Mouse (Mus musculus): ENCODE data around the gene Efhc1.
"Not testable (repeated sequence)": the region's sequence is repeated elsewhere in the genome, so short reads cannot be mapped to it uniquely, and the experiment has no call there.

The Efhc1 gene
- long read RNA-seq, experiment 1 = 0 reads
- long read RNA-seq, experiment 2, partial matches to known transcripts = 0 of 1 reads
- long read RNA-seq, experiment 2, other reads (novel, unspliced or antisense) = 0 of 1 reads

DNA sequence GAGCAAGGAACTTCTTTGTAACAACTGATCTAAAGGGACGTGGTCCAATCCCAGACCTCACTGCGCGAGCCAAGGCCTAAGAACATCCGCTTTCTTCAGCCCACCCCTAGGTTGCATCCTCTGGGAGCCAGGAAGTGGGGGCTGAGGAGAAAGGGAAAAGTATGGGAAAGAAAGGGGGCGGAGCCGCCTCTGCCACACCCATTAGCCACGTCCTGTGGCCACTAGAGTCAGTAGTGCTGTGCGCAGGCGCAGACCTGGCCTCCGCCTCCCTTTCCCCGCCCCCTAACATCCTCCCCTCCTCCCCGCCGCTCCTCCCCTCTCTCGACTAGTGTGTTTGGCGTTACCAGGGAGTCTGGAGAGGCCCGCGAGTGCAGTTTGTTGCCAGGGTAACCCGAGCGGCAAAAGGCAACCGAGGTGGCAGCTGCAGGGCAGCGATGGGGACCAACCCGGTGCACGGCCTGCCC lies at the start of gene Efhc1:
Gene Efhc1 (plus strand): TSS at position 327 of the 464 bp plus-strand sequence.
- intact Hi-C loops (cut with DNase I) = loop anchor here (5.0 kb wide), 1 partner anchor 121 kb away; no protein-coding TSS in a partner anchor

DNA sequence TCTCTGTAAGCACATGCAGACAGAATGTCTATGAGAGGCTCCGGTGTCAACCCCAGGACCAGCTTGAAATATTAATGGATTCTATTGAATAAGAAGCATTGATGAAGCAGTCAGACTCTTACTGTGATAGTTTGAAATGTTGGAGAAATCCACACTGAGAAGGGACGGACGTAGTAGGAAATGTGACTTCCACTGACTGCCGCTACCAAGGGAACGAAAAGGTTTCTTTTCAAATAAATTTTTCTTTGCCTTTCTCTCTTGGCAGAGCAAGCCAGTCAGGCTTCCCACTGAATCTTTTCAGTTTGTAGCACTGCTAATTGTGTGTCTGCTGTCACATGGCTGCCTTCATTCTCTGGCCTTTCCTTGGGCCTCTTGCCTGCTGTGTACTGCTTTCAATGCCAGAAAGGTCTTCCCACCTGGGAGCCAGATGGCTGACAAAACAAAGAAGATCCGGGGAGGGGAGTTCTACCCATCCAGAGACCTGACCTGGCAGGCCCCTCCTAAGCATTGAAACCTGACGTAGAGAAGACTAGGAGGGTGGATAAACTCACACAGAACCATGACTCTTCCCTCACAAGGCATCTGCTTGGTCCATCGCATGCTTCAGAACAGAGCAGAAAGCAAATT lies 45.8 kb upstream of the Efhc1 start:
- intact Hi-C loops (cut with DNase I) = no loop called here

DNA sequence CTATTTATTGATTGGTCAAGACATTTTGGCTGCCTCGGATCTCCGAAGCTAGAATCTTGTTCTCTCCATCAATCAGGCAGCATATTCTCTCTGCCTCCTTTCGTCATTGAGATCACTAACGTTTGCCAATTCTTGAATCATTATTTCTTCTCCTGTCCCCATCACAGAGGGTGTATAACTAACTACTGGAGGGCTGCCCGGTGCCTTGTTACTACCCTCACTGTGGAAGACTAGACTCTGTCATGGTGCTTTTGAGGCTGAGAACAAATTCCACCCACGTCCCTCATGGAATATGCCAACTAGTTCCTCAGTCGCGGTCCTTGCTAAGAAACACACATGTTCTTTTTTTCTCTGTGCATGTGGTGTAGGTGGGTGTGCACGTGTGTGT lies 45.3 kb upstream of the Efhc1 start:
- intact Hi-C loops (cut with DNase I) = no loop called here

DNA sequence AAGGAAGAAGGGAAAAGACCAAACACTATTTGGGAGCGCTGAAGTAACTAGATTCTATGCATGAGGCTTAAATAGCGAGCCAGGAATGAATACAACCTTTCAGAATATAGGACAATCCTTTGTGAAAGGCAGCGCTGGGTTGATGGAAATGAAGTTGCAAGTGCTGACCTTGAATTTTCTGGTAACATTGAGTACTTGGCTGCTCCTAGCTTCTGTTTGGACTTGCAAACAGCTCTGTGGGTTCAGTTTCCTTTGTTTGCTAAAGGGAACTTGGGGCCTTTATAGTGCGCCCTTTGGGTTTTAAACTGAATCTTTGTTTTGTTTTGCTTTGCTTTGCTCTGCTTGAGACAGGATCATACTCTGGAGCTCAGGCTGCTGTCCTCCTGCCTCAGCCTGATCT lies 42.9 kb upstream of the Efhc1 start:
- intact Hi-C loops (cut with DNase I) = no loop called here

DNA sequence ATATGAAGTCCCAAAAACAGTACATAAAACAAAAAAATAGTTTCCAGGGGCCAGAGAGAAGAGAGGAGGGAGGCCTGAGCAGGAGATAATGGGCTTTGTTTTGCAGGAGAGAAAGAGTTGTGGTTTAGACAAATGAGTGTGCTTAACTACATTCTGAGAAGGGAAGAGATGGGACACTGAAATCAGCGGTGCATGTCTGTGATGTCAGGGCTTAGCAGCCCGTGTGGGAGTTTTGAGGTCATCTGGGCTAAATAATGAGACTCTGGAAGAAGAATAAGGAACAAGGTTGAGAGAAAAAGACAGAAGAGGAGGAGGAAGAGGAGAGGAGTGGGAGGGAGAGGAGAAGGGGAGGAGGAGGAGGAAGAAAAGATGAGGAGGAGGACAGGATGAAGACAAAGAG lies 39.3 kb upstream of the Efhc1 start:
- intact Hi-C loops (cut with DNase I) = no loop called here

DNA sequence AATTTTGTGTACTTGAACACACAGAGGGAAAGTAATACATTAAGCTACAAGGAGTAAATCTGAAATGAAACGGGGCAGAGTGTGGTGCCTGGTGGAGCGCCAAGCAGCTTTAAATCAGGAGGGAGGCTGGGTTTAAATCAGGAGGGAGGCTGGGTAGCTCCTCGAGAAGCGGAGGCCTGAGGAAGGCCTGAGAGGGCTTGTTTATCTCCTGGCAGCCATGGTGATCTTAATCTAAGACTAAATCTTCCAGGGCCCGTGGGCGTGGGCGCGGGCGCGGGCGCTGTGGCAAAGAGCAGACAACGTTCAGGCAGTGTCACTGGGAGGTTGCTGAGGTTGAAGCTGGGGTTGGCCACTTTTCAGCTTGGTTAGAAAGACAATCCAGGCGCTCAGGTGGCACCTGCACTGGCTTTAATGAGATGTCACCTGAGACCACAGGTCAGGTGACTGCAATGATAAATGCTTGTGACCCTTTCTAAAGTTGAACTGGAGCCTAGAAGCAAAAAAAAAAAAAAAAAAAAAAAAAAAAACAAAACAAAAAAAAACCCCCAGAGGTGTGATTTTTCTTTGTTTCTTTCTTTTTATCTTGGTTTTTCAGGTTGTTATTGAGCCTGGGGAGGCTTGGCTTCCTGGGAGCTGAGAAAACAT lies 38.8 kb upstream of the Efhc1 start:
- intact Hi-C loops (cut with DNase I) = no loop called here

DNA sequence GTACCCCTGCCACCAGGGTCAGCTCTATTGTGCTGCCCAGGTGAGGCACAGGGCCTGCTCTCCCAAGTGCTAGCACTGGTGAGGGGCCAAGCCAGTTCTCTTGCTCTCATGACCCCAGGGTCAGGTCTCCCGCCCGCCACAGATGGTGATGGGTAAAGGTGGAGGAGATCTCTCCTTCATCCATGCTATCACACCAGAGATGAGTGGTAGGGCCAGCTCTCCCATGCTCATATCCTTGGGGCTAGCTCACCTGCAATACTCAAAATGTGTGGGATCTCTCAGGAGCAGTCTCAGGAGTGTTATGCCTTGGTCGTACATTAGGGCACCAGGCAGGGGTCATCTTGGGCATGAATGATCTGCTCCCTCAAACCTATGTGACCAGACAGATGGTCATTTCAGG lies 36.7 kb upstream of the Efhc1 start:
- intact Hi-C loops (cut with DNase I) = no loop called here

DNA sequence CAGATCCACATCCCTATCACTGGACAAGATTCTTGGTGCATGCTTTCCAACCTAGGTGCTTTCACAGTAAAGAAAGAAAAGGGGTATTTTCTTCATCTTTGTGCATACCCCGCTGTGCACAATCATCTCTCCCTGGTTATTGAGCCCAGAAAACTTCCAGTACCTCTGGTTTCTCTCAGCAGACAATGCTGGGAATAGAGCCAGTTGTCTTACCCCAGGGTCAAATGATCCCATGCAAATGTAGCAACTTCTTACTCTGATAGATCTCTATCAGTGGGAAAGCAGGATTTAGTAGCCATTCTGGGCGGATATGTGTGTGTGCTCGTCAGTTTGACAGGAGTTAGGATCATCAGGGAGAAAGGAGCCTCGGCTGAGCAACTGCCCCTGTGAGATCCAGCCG lies 35.8 kb upstream of the Efhc1 start:
- intact Hi-C loops (cut with DNase I) = no loop called here

DNA sequence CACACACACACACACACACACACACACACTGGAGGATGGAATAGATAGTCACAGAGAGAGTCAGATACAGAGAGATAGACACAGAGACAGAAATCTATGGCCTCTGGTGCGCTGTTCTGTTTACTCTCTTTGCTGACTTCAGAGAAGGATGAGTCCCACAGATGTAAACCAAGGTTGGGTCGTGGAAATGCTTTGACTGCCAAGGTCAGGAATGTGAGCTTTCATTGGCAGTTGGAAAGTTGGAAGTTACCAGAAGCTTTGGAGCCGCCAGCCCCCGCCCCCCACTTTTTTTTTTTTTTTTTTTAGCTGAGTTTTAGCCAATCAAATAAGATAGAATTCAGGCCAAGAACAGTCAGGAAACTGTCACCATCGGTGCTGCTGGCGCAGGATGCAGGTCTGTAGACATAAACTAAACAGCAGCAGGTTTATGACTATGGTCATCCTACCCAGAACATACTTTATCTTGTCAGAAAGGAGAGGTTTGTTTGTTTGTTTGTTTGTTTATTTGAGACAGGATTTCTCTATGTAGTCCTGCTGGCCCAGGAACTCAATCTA lies 33.9 kb upstream of the Efhc1 start:
- intact Hi-C loops (cut with DNase I) = no loop called here

DNA sequence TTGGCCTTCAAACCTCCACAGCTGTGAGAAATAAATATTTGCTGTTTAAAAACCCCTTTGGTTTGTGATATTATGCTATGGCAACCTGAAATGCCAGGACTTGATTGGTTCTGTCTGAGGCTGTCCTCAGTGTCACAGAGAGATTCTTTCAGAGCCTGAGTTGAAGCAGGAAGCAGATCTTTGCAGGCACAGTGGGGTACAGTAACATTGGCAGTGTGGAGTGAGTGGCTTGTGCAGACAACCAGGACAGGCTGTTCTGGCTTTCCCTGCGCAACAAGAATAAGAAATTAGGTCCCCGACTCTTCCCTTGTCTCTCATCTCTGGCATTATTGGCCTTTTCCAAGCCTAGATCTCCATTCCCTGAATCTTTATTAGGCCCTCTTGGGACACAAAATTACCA lies 31.7 kb upstream of the Efhc1 start:
- intact Hi-C loops (cut with DNase I) = no loop called here

DNA sequence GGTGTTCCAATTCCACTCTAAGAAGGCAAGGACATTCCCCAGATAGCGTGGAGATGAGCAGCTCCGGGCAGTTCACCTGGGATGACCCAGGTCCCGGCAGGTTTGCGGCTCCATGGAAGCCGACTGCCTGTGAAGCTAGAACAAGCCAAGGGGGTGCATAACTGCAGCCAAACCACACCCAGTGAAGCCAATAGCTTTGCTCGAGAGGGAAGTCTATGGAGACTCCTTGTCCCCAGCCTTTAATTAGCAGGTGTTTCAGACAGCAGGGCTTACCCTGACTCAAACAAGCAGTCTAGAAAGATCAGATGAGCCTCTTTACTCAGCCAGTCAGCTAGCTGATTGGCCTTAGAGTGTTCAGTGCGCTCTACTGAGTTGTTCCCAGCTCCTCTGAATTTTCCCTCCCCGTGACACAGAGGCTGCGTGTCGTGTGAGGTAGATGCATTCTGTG lies 30.3 kb upstream of the Efhc1 start:
- intact Hi-C loops (cut with DNase I) = no loop called here

DNA sequence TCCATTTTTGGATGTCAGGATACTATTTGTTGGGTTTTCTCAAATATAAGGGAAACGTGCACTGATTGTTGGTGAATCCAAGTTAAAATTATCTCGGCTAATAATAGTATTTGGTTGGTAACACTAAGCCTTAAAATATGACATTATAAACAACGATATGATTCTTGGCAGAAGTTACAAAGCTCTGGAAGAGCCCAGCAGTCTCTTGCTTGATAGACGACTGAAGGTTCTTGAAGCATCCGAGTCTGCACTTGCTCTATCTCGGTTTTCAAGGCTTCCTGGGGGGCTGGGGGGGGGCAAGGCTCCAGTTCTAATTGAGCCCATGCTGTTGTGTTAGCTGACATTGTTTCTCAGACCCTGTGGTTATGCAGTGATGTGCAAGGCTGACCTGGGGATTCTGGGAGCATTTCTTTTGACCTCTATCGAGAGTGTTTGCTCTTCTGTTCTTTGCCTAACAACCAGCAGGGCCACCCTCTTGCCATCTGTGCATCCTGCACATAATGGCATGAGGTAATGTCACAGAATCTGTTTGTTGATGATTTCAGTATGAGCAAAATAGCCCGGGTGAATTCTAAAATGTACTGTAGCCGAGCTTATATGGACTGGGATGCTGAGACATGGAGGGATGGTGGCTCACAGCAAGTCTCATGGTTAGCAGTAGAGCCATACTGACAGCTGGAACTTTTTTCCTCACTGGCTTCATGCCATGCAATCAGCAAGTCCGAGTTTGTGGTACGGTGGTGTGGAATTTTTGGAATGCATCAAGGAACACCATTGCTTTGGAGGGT lies 28.6 kb upstream of the Efhc1 start:
- intact Hi-C loops (cut with DNase I) = no loop called here

DNA sequence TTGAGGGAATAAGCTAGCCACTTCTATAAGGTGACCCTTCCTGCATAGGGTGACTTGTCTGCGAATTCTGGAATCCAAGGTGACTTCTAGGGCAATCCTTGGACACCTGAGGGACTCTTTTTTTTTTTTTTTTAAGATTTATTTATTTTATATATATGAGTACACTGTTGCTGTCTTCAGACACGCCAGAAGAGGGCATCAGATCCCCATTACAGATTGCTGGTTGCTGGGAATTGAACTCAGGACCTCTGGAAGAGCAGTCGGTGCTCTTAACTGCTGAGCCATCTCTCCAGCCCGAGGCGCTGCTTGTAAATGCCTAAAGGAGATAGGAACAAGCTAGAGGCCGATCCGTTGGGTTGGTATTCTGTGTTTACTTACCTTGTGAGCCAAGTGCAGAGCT lies 26.1 kb upstream of the Efhc1 start:
- intact Hi-C loops (cut with DNase I) = not testable (repeated sequence)

DNA sequence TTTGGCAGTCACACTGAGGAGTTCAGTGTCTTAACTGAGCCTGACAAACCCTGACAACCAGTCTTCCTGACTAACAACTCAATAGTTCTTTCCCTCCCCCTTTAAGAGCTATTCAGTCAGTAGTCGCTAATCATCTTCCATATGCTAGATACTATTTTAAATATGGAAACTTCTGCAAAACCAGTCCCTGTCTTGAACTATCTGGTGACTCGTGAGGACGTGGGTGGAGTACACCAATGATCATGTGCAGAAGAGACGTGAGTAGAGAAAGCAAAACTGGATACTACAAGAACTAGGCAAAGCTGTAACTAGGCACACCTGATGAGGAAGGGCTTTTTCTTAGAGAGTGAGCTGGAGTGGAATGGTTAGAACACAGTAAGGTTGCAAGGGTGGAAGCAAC lies 25.5 kb upstream of the Efhc1 start:
- intact Hi-C loops (cut with DNase I) = no loop called here

DNA sequence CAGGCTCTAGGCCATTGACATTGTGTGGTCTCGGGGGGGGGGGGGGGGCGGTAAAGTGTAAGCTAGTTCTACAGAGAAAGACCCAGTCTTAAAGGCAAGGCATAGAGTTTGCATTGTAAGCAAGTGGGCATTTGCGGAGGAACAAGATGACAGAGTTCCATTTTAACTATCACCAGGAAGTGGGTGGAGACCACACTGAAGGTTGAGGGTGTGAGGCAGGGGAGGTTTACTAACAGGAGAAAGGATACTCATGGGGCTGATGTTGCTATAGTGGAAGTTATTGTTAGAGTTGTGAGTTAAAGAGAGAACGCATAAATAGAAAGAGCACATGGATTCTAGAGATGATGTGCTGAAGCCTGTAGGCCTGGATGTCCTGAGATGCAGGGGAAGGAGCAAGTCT lies 25.1 kb upstream of the Efhc1 start:
- intact Hi-C loops (cut with DNase I) = no loop called here

DNA sequence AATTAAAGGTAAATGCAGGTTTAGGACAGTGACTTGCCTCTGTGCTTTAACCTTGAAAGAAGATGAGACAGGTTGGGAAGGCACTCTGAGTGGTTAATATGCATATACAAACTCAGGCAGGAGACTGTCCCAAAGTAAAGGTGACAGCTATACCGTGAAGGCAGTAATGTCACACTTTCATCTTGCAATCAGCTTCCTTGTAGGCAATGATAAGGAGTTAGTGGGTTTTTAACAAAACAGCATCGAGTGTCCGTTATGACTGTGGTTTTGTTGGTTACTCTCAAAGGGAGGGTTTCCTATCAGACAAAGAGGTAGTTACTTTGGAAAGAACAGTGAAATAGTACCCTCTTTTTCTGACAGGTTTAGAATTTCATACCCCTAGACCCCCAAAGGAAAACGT lies 22.9 kb upstream of the Efhc1 start:
- intact Hi-C loops (cut with DNase I) = no loop called here

DNA sequence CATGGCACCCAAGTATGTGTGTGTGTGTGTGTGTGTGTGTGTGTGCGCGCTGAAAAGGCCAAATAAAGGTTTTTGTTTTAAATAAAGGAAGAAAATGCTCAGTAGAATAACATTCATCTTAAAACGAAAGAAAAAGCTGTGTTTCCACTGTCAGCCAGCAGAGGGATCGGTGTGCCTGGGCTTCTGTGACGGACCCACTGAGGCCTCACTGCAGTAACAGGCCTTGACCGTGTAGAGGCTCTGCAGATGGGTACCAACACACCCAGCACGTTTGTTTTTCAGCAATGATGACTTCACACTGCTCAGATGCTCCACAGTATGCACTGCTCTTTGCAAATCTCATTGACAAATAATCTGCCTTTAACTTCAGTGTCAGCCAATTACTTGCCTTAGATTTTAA lies 18.0 kb upstream of the Efhc1 start:
- intact Hi-C loops (cut with DNase I) = no loop called here

DNA sequence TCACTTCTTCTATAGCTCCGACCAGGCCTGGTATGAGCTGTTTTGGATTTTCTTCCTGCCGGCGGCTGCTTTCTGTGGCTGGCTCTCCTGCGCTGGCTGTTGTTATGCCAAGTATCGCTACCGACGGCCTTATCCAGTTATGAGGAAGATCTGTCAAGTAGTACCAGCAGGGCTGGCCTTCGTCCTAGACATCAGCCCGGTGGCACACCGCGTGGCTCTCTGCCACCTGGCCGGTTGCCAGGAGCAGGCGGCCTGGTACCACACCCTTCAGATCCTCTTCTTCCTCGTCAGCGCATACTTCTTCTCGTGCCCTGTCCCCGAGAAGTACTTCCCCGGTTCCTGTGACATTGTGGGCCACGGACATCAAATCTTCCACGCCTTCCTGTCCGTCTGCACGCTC lies 16.3 kb upstream of the Efhc1 start:
- intact Hi-C loops (cut with DNase I) = no loop called here

DNA sequence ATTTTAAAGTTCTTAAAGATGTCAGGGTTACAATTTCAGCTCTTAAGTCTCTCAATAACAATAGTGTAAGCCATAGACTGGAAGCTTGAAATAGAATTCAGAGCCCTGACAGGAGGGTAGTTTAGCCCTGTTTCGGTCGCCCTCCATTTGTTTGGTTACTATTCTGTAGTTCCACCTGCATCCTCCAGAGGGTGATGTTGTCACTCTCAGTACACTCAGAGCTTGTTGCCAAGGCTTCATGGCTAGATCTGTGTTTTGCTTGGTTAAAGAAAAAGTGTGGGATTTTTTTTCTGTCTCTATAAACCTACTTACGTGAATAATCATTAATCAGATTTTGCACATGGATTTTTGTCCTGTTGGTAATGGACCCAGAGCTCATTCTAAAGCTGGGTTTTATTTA lies 12.4 kb upstream of the Efhc1 start:
- intact Hi-C loops (cut with DNase I) = loop anchor here (2.0 kb wide), 2 partner anchors 162 to 224 kb away; no protein-coding TSS in a partner anchor

DNA sequence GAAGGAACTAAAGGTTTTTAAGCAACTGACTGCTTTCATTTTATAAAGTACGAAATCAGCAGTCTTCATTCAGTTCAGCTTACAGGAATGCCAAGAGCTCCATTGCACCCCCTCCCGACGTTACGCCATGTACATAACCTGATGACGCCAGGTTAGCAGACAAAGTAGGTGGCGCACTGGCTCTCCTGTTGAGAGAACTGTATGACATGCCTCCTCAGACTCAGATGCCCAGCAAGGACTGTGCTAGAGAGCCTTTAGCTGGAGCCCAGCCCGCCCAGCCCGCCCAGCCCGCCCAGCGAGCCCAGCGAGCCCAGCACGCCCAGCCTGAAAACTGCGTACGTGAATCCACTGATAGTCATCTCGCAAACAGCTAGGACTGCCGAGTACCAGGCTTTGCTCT lies 11.3 kb upstream of the Efhc1 start:
- intact Hi-C loops (cut with DNase I) = loop anchor here (5.0 kb wide), 1 partner anchor 142 kb away; no protein-coding TSS in a partner anchor

DNA sequence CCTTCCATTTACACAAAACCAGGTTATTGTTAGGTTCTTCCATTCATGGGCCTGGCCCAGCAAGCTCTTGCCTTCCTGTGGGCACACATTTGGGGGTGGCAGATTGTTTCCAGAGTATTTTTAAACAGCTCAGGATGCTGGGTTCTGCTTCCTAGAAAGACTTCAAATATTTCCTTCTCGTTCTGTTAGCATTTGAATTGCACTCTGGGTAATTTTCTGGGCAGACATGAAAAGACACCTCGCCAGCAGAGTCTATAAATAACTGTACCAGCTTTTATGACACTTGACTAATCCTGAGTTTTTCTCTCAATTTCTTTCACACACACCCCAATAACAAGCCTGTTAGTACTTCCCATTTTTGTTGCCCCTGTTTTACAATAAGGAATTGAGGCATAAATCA lies 10.1 kb upstream of the Efhc1 start:
- intact Hi-C loops (cut with DNase I) = loop anchor here (5.0 kb wide), 1 partner anchor 141 kb away; no protein-coding TSS in a partner anchor

DNA sequence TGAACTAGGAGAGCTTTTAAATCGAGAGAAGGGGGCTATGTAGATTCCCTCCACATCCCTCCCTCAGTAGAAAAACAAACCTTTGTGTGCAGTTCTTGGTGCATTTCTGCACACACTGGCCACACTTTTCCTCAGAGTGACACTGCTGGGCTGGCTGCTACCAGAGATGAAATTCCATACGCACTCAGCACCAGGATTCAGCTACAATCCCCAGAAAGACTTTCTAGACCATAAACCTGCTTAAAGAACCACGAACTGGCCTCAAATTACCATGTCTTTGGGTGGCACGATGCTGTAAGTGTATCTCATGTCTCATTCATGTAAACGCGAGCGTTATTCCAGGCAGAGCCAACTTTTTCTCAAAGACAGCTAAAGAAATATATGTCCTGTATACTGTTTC lies 9.6 kb upstream of the Efhc1 start:
- intact Hi-C loops (cut with DNase I) = loop anchor here (5.0 kb wide), 1 partner anchor 140 kb away; no protein-coding TSS in a partner anchor
